Mouse (Mus musculus): Measurements from ENCODE around the gene Mphosph9. TPM values are rescaled to one million over a fixed set of nuclear protein-coding genes. Genes with fewer than 3 reads are reported as not detected.

Gene Mphosph9
- polyA plus RNA-seq, 1 experiment from 2014 or later, result 15.6 TPM

DNA sequence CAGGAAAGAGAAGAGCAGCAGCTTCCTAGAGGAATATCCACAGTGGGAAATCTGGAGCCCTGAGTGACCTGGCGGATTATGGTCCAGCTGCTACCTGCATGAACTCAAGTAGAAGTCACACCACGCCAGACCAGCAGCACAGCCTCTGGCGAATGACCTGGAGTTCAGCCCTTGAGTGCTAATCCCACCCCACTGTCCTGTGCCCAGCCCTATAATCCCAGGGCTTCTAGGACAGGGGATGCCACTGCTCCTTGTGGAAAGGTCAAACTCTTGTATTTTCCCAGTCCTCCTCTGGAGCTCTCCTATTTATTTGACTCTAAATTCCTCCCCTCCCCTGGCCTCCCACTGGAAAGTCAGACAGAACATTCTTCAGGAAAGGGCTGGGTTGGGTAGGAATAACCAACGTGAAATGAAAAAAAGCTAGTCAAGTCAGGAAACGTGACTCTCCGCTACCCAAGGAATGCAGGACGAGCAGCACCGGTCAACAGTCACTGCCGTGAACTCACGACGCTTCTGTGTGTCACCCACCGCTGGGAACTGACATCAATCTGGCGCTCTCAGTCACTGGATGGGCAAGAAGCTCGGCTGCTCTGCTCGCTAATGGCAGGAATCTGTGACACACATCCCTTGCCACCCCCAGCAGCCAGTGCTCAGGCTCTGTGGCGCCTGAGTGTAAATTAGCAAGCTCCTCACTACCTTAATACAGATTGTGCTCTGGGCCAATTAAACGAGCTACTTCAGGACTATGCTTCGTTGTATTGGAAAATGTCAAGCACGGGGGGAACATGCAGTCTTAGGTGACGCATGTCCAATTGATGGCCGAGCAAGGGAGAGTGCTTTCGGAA, 86.7 kb downstream of the Mphosph9 start:
- no peak for DNase-seq (ENCODE audit: low spot score)
- peak overlapping the region; percentile 81 for H3K27ac ChIP-seq

DNA sequence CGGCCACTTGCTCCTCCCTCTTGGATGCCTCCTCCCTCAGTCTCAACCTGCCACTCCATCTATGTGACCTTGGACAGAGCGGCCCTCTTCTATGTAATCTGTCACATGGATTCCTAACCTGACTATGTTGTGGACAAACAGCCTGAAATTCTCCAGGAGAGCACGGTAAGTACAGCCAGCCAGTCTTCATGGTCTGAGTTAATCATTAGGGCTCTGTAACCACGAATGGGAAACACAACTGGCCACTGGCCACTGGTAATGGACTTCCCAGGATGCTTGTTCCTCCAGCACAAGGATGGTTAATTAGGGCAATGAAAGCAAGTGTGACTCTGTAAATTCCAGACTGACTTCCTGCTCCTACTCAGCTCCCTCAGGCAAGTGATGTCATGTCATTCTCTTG, 91.6 kb downstream of the Mphosph9 start:
- DNase-seq (ENCODE audit: low spot score), result no peak
- Histone ChIP-seq H3K9me3 (no peaks in the 10 kb centered on the region), H3K27me3 (ENCODE audit: insufficient read depth, poor library complexity, severe bottlenecking) (no peaks in the 10 kb centered on the region), H3K4me1 (peaks cover 83% of the 10 kb centered on the region), H3K36me3 (peaks cover 15% of the 10 kb centered on the region), H3K27ac (no peak overlapping the region), H3K4me3 (no peak overlapping the region)
- 78% methylated on average over 4 of the region's 4 CpGs for WGBS

More for the DNA sequence above, 86.7 kb downstream of the Mphosph9 start:
- Histone ChIP-seq H3K9me3 (no peaks in the 10 kb centered on the region), H3K4me1 (peaks cover 72% of the 10 kb centered on the region), H3K4me3 (peak overlapping the region; percentile 27), H3K27me3 (ENCODE audit: insufficient read depth, poor library complexity, severe bottlenecking) (no peaks in the 10 kb centered on the region), H3K36me3 (peaks cover 43% of the 10 kb centered on the region)
- 31% methylated on average over 22 of the region's 22 CpGs for WGBS

DNA sequence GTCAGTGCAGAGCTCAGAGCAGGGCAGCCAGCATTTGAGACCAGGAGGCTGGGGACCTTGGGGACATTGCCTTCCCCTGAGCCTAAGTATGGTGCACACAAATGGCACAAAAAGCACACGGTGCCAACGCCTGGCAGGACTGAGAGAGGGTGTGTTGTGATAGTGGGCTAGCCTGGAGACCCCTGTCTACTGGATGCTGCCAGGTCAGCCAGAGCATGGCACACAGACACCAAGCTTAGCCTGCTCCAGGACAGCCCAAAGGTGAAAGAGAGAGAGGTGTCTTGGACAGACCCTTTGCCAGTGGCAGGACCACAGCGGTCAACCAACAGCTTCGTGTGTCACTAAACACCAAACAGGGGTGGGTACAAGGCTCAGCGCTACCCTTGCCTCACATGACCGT, 93.0 kb downstream of the Mphosph9 start:
- peak overlapping the region; percentile 34; the same call in 1 of the 2 replicates for H3K4me3 ChIP-seq
- WGBS, result 88% methylated on average over 6 of the region's 6 CpGs
- H3K27ac ChIP-seq, result peak overlapping the region; percentile 87
- no peaks in the 10 kb centered on the region for H3K9me3 ChIP-seq
- H3K27me3 ChIP-seq (ENCODE audit: insufficient read depth, poor library complexity, severe bottlenecking), result no peaks in the 10 kb centered on the region
- H3K4me1 ChIP-seq, result peaks cover 79% of the 10 kb centered on the region
- H3K36me3 ChIP-seq, result peaks cover 11% of the 10 kb centered on the region
- no peak for DNase-seq (ENCODE audit: low spot score)

DNA sequence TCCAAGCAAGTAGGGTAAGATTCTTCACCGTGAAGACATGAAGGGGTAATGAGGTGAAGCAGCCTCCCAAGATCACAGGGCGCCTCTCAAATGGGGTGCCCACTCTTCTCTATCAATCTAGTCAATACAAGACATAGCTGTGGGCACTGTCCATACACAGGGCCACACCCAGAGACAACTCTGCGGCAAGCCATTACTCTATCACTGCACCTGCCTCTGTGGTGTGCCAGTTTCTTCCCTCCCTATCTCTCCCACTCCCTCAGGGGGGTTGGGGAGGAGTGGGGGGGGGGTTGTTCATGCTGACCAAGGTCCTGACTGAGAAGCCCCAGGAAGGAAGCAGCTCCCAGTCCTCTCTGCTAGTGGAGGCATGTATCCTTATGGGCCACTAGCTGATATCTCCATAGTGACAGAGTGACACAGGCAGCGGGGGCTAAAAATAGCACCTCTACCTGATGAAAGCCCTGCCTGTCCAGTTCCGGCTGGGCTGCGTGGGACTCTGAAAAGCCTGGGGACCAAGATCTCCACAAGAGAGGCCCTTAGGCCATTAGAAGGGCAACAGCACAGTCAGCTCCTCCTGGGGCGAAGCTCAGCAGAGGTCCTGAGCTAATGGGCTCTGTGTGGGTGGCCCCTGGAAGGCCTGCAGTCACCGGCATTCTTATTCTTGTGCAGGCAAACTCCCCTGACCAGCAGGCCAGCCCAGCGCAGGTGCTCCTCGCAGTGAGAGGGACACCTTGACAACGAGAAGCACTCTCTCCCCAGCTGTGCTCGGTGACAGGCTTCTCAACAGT, 93.7 kb downstream of the Mphosph9 start:
- peak; percentile 87 for DNase-seq (ENCODE audit: low spot score)
- H3K4me1 ChIP-seq, result peaks cover 74% of the 10 kb centered on the region

DNA sequence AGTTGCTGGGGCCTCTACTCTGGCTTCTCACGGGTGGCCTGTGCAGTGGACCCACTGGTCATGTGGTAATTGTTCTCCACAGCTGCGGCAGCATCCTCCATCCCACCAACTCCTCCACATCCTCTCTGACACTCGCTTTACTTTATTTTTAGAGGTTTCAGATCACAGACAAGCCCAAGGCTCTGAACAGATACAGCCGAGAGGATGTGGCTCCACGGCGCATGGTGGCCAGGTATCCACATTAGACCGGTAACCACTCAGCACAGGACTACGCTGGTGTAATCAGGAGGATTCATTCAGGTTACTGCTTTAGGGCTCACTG, 94.7 kb downstream of the Mphosph9 start:
- Histone ChIP-seq H3K27me3 (ENCODE audit: insufficient read depth, poor library complexity, severe bottlenecking) (no peaks in the 10 kb centered on the region), H3K9me3 (no peaks in the 10 kb centered on the region), H3K4me3 (no peak overlapping the region), H3K27ac (peak overlapping the region; percentile 87), H3K4me1 (peaks cover 64% of the 10 kb centered on the region), H3K36me3 (peaks cover 3% of the 10 kb centered on the region; the same call in 1 of the 2 replicates)
- 70% methylated on average over 8 of the region's 8 CpGs for WGBS
- DNase-seq (ENCODE audit: low spot score), result no peak

More for the DNA sequence above, 93.7 kb downstream of the Mphosph9 start:
- Histone ChIP-seq H3K9me3 (no peaks in the 10 kb centered on the region), H3K36me3 (peaks cover 6% of the 10 kb centered on the region; the same call in 1 of the 2 replicates), H3K27me3 (ENCODE audit: insufficient read depth, poor library complexity, severe bottlenecking) (no peaks in the 10 kb centered on the region), H3K4me3 (peak overlapping the region; percentile 34), H3K27ac (peak overlapping the region; percentile 87)
- 37% methylated on average over 12 of the region's 12 CpGs for WGBS

DNA sequence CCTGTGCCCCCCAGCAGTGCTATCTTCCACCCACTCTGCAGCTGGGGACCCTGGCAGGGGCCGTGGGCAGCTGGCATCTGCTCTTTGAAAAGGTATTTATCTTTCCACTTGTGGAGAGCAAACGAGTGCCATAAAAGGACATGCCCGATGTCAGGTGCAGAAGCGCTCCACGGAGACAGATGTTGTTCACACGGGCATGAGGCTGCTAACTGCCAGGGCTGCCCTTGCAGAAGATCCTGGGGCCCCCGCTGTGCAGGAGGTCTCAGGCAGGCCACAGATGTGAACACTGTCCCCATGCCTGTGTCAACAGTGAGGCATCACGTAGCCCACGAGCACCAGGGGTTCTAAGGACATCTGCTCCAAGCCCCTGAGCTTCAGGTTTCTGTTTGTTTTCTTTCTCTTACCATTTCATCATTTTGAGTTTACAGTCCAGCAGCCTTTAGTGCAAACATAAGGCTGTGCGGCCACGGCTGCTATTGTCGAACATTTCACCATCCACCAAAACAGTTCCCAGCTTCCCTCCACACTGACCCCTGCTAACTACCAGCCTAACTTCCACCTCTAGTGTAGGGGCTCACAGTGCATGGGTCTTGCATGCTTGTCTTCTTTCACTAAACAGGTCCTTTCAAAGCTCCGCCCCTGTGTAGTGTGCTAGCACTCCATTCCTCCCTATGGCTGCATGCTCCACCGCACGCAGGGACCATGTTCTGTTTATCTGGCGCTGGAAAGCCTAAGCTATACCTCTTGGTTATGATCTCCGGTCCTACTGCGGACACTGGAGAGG, 95.2 kb downstream of the Mphosph9 start:
- no peak for DNase-seq (ENCODE audit: low spot score)
- H3K9me3 ChIP-seq, result no peaks in the 10 kb centered on the region
- H3K27me3 ChIP-seq (ENCODE audit: insufficient read depth, poor library complexity, severe bottlenecking), result no peaks in the 10 kb centered on the region
- H3K4me1 ChIP-seq, result peaks cover 59% of the 10 kb centered on the region
- H3K4me3 ChIP-seq, result no peak overlapping the region
- WGBS, result 58% methylated on average over 18 of the region's 18 CpGs
- H3K27ac ChIP-seq, result peak overlapping the region; percentile 87
- no peaks in the 10 kb centered on the region for H3K36me3 ChIP-seq

DNA sequence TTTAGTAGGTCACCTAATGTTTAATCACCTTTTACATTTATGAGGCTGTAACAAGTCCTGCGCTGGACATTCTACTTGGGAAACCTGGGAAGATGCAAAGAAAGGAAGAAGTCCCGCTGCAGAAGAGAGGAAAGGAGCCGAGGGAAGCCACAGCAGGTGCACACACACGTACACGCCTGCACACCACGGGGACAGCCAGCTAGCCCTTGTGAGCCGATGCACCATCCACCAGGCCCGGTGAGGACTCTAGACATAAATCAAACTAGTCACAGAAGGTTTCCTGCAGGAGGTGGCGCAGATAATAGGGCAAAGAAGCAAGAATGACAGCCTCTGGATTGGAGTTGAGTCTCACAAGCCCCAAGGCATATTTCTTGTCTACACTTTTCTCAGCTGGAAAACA, 97.3 kb downstream of the Mphosph9 start:
- no peak for DNase-seq (ENCODE audit: low spot score)
- no peaks in the 10 kb centered on the region for H3K27me3 ChIP-seq (ENCODE audit: insufficient read depth, poor library complexity, severe bottlenecking)
- no peak overlapping the region for H3K27ac ChIP-seq
- H3K36me3 ChIP-seq, result no peaks in the 10 kb centered on the region
- 86% methylated on average over 9 of the region's 9 CpGs for WGBS
- H3K4me1 ChIP-seq, result peaks cover 65% of the 10 kb centered on the region
- H3K9me3 ChIP-seq, result no peaks in the 10 kb centered on the region
- H3K4me3 ChIP-seq, result no peak overlapping the region

DNA sequence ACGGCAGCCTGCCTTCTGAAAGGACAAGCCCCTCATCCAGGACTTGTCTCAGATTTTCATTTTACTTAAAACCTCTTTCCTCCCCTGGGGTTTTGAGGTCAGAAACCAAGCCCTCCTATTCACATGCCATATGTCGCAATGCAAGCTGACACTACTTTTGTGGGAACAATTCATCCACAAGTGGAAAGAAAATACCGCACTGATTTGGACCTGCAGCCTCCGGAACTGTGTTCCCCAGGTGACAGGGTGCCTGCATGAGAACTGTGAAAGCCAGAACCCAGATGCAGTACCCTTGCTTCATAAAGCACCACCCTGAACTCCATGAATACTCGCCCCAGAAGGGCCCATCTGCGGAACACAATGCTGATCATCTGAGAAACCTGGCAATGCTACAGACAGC, 100.6 kb downstream of the Mphosph9 start:
- Histone ChIP-seq H3K36me3 (no peaks in the 10 kb centered on the region), H3K4me3 (no peak overlapping the region), H3K27ac (0 out of 2 replicates have a peak overlapping the region, but pooled peaks have one; percentile 44), H3K9me3 (no peaks in the 10 kb centered on the region), H3K4me1 (peaks cover 66% of the 10 kb centered on the region), H3K27me3 (ENCODE audit: insufficient read depth, poor library complexity, severe bottlenecking) (no peaks in the 10 kb centered on the region)
- WGBS, result 78% methylated on average over 6 of the region's 6 CpGs
- no peak for DNase-seq (ENCODE audit: low spot score)

DNA sequence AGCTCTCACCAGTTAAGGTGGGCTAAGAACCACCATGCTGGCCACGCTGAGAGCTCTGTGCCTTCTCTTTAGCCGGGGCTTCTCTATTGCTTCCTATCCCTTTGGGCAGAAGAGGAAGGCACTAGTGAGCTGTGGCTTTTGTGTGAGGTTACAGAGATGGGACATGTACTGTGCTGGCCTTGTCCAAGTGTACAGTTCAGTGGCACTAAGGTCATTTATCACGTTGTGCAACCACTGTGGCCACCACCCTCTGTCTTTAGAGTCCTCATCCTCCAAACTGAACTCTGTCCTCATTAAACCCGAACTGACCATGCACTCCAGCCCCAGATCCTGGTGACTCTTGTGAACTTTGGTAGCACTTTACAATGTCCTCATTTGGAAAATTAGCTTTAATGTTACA, 101.3 kb downstream of the Mphosph9 start:
- Histone ChIP-seq H3K27ac (peak overlapping the region; percentile 44; the same call in 1 of the 2 replicates), H3K4me1 (peaks cover 66% of the 10 kb centered on the region)
- 85% methylated on average over 4 of the region's 4 CpGs for WGBS

DNA sequence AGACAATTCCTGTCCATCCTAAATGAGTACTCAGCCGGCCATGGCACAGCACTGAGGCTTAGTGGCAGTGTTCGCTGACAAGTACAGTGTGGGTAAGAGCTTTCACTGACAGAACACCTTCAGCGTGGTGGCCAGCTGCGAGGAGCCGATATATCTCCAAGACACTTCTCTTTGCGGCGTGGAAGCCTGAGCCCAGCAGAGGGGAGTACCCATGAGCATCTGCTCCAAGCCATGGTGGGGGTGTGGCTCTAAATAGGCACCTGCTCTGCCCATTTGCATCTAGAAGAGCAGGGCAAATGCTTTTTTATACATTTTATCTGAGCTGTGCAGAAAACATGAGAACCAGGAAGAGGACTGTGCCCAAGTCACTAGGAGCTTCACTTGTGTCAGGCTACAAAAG, 101.9 kb downstream of the Mphosph9 start:
- Histone ChIP-seq H3K27me3 (ENCODE audit: insufficient read depth, poor library complexity, severe bottlenecking) (no peaks in the 10 kb centered on the region), H3K36me3 (no peaks in the 10 kb centered on the region), H3K4me3 (no peak overlapping the region), H3K4me1 (peaks cover 68% of the 10 kb centered on the region), H3K27ac (no peak overlapping the region; the same call in 1 of the 2 replicates), H3K9me3 (no peaks in the 10 kb centered on the region)
- DNase-seq (ENCODE audit: low spot score), result no peak
- 80% methylated on average over 7 of the region's 7 CpGs for WGBS

More for the DNA sequence above, 101.3 kb downstream of the Mphosph9 start:
- Histone ChIP-seq H3K27me3 (ENCODE audit: insufficient read depth, poor library complexity, severe bottlenecking) (no peaks in the 10 kb centered on the region), H3K9me3 (no peaks in the 10 kb centered on the region), H3K4me3 (no peak overlapping the region), H3K36me3 (no peaks in the 10 kb centered on the region)
- DNase-seq (ENCODE audit: low spot score), result no peak

DNA sequence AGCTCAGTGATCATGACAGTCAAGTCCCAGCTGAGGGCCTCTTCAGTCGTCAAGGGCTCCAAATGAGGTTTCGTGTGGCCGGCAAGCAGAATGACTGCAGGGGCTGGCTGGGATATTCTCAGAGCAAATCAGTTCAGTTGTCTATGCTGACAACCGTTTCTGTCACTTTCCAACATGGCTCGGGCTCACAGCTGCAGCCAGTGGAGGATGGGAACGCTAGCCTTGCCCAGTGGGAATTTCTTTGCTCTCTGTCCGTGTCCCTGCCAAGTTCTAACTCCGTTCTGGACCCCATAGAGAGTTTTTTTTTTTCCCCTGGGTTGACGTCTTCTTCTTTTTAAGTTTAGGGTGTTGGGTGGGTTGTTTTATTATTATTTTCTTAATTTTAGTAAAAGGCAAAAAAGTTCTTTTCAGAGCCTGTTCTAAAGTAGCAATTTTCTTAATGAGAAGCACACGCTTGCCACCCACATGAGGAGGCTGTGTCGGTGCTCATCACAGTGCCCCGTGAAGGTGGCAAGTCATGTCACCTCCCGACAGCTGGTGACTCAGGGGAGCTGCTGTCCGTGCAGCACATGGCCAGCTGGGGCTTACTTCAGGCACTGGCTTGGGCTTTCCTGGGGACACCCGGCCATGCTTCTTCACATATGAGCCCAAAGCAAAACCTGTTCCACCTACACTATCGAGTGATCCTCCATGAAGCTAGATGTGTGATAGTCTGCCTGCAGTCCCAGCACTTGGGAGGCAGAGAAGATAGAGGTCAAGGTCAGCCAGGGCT, 103.3 kb downstream of the Mphosph9 start:
- no peak for DNase-seq (ENCODE audit: low spot score)
- peak overlapping the region; percentile 62 for H3K27ac ChIP-seq
- no peaks in the 10 kb centered on the region for H3K36me3 ChIP-seq
- H3K27me3 ChIP-seq (ENCODE audit: insufficient read depth, poor library complexity, severe bottlenecking), result no peaks in the 10 kb centered on the region
- no peak overlapping the region for H3K4me3 ChIP-seq
- peaks cover 72% of the 10 kb centered on the region for H3K4me1 ChIP-seq
- no peaks in the 10 kb centered on the region for H3K9me3 ChIP-seq
- WGBS, result 63% methylated on average over 16 of the region's 16 CpGs

DNA sequence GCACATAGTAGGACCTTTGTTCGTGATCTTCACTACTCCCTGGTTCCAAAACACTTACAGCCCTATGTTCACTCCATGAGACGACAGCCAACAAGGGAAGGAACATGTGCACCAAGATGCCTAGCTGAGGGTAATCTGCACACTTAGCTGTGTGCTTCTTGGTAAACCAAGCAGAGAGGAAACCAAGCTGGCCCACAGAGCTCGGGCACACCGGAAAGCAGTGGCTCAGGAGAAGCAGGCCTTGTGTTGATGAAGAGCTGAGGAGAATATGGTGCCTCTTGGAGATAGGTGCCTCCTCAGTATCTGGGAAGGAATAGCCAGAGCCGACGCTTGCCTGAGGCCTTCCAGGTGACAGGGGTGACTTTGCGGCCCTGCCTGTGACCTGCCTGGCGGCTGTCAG, 104.2 kb downstream of the Mphosph9 start:
- H3K4me3 ChIP-seq, result no peak overlapping the region
- H3K36me3 ChIP-seq, result no peaks in the 10 kb centered on the region
- 84% methylated on average over 8 of the region's 8 CpGs for WGBS
- H3K27me3 ChIP-seq (ENCODE audit: insufficient read depth, poor library complexity, severe bottlenecking), result no peaks in the 10 kb centered on the region
- H3K9me3 ChIP-seq, result no peaks in the 10 kb centered on the region
- no peak for DNase-seq (ENCODE audit: low spot score)
- H3K27ac ChIP-seq, result peak overlapping the region; percentile 4; the same call in 1 of the 2 replicates
- H3K4me1 ChIP-seq, result peaks cover 80% of the 10 kb centered on the region

Measured in heart, embryonic 10.5 days (tissue).